Comparison of ENCODE assay signal across 8 mouse cellular contexts in genomic region chr1:180888556-180889042, GRCm38 (mm10). TPM values are rescaled to one million over a fixed set of nuclear protein-coding genes. Genes with fewer than 3 reads are reported as not detected.
DNase-seq lines count a peak whose midpoint lies in the region; ATAC-seq and TF ChIP-seq lines count a peak whose summit lies in the region.

No protein-coding gene starts in this region.

- H3K4me3 ChIP-seq in gastrocnemius, adult 2 months: peak overlapping the region; percentile 57
- no peak overlapping the region for H3K4me3 ChIP-seq in hindbrain, embryonic 13.5 days
- no peak overlapping the region for H3K4me3 ChIP-seq in liver, embryonic 14.5 days (ENCODE audit: insufficient read depth in 1 of 2, low read depth in 2 of 2, low read length in 2 of 2)
- H3K4me3 ChIP-seq in neural tube, embryonic 15.5 days (replicated peaks): no peak overlapping the region

- DNase-seq in 3134 (ENCODE audit: extremely low read depth, insufficient read length, low spot score): peak; percentile 68
- peak; percentile 82 for DNase-seq in adrenal gland, adult 8-10 months
- peak; percentile 86 for DNase-seq in gastrocnemius, adult 2 months
- no peak for DNase-seq in liver, embryonic 14.5 days (ENCODE audit: low read depth in 3 of 3, low spot score in 3 of 3)
- no peak for DNase-seq in left cerebral cortex, adult 18-20 months (ENCODE audit: low spot score in 2 of 2)

- intact Hi-C loops in gastrocnemius, adult 2 months (cut with DNase I): no loop called here

- 6% methylated on average over 13 of the region's 13 CpGs for WGBS in hindbrain, embryonic 13.5 days
- 17% methylated on average over 13 of the region's 13 CpGs for WGBS in liver, embryonic 14.5 days (ENCODE audit: insufficient replicate concordance)
- WGBS in neural tube, embryonic 15.5 days: 2% methylated on average over 13 of the region's 13 CpGs

- peaks cover 20% of the 10 kb centered on the region for H3K27me3 ChIP-seq in hindbrain, embryonic 13.5 days
- H3K27me3 ChIP-seq in liver, embryonic 14.5 days (ENCODE audit: control insufficient read depth, insufficient read depth, low read length): peaks cover 8% of the 10 kb centered on the region
- H3K27me3 ChIP-seq in neural tube, embryonic 15.5 days (replicated peaks): peaks cover 10% of the 10 kb centered on the region

- no peak for TF ChIP-seq EP300 in liver, embryonic 14.5 days (IDR thresholded peaks at IDR 0.05; ENCODE audit: low read depth)

- TF ChIP-seq CTCF in gastrocnemius, adult 2 months (IDR thresholded peaks at IDR 0.05): no peak
- TF ChIP-seq CTCF in liver, embryonic 14.5 days (IDR thresholded peaks at IDR 0.05; ENCODE audit: low read depth): no peak

- no peaks in the 10 kb centered on the region for H3K36me3 ChIP-seq in hindbrain, embryonic 13.5 days
- no peaks in the 10 kb centered on the region for H3K36me3 ChIP-seq in liver, embryonic 14.5 days (replicated peaks; ENCODE audit: control insufficient read depth, insufficient read depth, low read depth)
- no peaks in the 10 kb centered on the region for H3K36me3 ChIP-seq in neural tube, embryonic 15.5 days

- H3K9ac ChIP-seq in hindbrain, embryonic 13.5 days: peak overlapping the region; percentile 29; the same call in 1 of the 2 replicates
- H3K9ac ChIP-seq in liver, embryonic 14.5 days (replicated peaks): no peak overlapping the region
- no peak overlapping the region for H3K9ac ChIP-seq in neural tube, embryonic 15.5 days (replicated peaks)

- H3K4me2 ChIP-seq in hindbrain, embryonic 13.5 days: 0 out of 2 replicates have a peak overlapping the region, but pooled peaks have one; percentile 19
- no peak overlapping the region; the same call in 1 of the 2 replicates for H3K4me2 ChIP-seq in liver, embryonic 14.5 days (ENCODE audit: low read depth)
- H3K4me2 ChIP-seq in neural tube, embryonic 15.5 days: peak overlapping the region; percentile 20

- peaks cover 20% of the 10 kb centered on the region for H3K4me1 ChIP-seq in hindbrain, embryonic 13.5 days (replicated peaks)
- H3K4me1 ChIP-seq in liver, embryonic 14.5 days (replicated peaks; ENCODE audit: control insufficient read depth in 2 of 2, insufficient read depth in 2 of 2, low read length in 1 of 2): peaks cover 0 to 20% of the 10 kb centered on the region in 2 experiments; a peak in 2 of 4 replicates
- H3K4me1 ChIP-seq in neural tube, embryonic 15.5 days: peaks cover 11% of the 10 kb centered on the region

- peak overlapping the region; percentile 67 for H3K27ac ChIP-seq in gastrocnemius, adult 2 months
- H3K27ac ChIP-seq in hindbrain, embryonic 13.5 days: no peak overlapping the region
- H3K27ac ChIP-seq in liver, embryonic 14.5 days: no peak overlapping the region
- no peak overlapping the region for H3K27ac ChIP-seq in neural tube, embryonic 15.5 days (replicated peaks)

- ATAC-seq in hindbrain, embryonic 13.5 days (ENCODE audit: low FRiP score): no peak
- peak; percentile 32; the same call in 1 of the 2 replicates for ATAC-seq in liver, embryonic 14.5 days (ENCODE audit: insufficient read depth)
- ATAC-seq in neural tube, embryonic 15.5 days (ENCODE audit: low FRiP score): no peak
- ATAC-seq in cerebellum, adult (ENCODE audit: insufficient number of reproducible peaks, low FRiP score, low TSS enrichment): no peak

- H3K9me3 ChIP-seq in hindbrain, embryonic 13.5 days: no peaks in the 10 kb centered on the region
- no peaks in the 10 kb centered on the region for H3K9me3 ChIP-seq in liver, embryonic 14.5 days (ENCODE audit: control insufficient read depth, low read length)
- no peaks in the 10 kb centered on the region for H3K9me3 ChIP-seq in neural tube, embryonic 15.5 days (replicated peaks)

RNA-seq across cellular contexts. Expression of gene Lefty2, which starts 4.3 kb away (rescaled TPM):
- total RNA-seq in adrenal gland, adult 8-10 months (2022): 1 to 10 TPM; 1.1 to 3.0 (median 1.4) TPM
- not detected for total RNA-seq in gastrocnemius, adult 2 months (2021)
- 0.26 and 0.63 TPM in 2 replicates for polyA plus RNA-seq in hindbrain, embryonic 13.5 days (2015; fragmentation: Nextera tagmentation; extraction: Ambion mirVana)
- polyA plus RNA-seq in liver, embryonic 14.5 days (2012; rRNA removed): not detected in 2 replicates
- polyA plus RNA-seq in liver, embryonic 14.5 days (2014; fragmentation: Nextera tagmentation; extraction: Ambion mirVana): not detected in 2 replicates
- polyA plus RNA-seq in neural tube, embryonic 15.5 days (2015; fragmentation: Nextera tagmentation; extraction: Ambion mirVana): 1.9 and 3.0 TPM in 2 replicates
- under 1 TPM; 0.21 to 0.33 TPM for total RNA-seq in left cerebral cortex, adult 18-20 months (2021)

RNA-seq across cellular contexts. Expression of gene Pycr2, which starts 15.5 kb away (rescaled TPM):
- total RNA-seq in adrenal gland, adult 8-10 months (2022): 10 to 100 TPM; 46.5 to 54.7 (median 50.7) TPM
- 10 to 100 TPM; 10.3 to 11.7 TPM for total RNA-seq in gastrocnemius, adult 2 months (2021)
- polyA plus RNA-seq in hindbrain, embryonic 13.5 days (2015; fragmentation: Nextera tagmentation; extraction: Ambion mirVana): 74.1 and 78.7 TPM in 2 replicates
- 47.9 and 52.0 TPM in 2 replicates for polyA plus RNA-seq in liver, embryonic 14.5 days (2012; rRNA removed)
- polyA plus RNA-seq in liver, embryonic 14.5 days (2014; fragmentation: Nextera tagmentation; extraction: Ambion mirVana): 84.6 and 94.7 TPM in 2 replicates
- polyA plus RNA-seq in neural tube, embryonic 15.5 days (2015; fragmentation: Nextera tagmentation; extraction: Ambion mirVana): 73.7 and 80.6 TPM in 2 replicates
- 10 to 100 TPM; 28.9 to 29.4 TPM for total RNA-seq in left cerebral cortex, adult 18-20 months (2021)

RNA-seq across cellular contexts. Expression of gene Sde2, which starts 37.7 kb away (rescaled TPM):
- total RNA-seq in adrenal gland, adult 8-10 months (2022): 10 to 100 TPM; 21.8 to 30.1 (median 25.7) TPM
- 1 to 10 TPM; 7.4 to 7.8 TPM for total RNA-seq in gastrocnemius, adult 2 months (2021)
- polyA plus RNA-seq in hindbrain, embryonic 13.5 days (2015; fragmentation: Nextera tagmentation; extraction: Ambion mirVana): 29.6 and 31.6 TPM in 2 replicates
- 11.5 and 15.5 TPM in 2 replicates for polyA plus RNA-seq in liver, embryonic 14.5 days (2012; rRNA removed)
- polyA plus RNA-seq in liver, embryonic 14.5 days (2014; fragmentation: Nextera tagmentation; extraction: Ambion mirVana): 15.8 and 18.0 TPM in 2 replicates
- 28.0 and 30.8 TPM in 2 replicates for polyA plus RNA-seq in neural tube, embryonic 15.5 days (2015; fragmentation: Nextera tagmentation; extraction: Ambion mirVana)
- total RNA-seq in left cerebral cortex, adult 18-20 months (2021): 10 to 100 TPM; 20.9 to 25.7 TPM

RNA-seq across cellular contexts. Expression of gene Lefty1, which starts 46.2 kb away (rescaled TPM):
- total RNA-seq in adrenal gland, adult 8-10 months (2022): 10 to 100 TPM in 3 of 4 experiments, 1 to 10 TPM in 1; 5.8 to 22.3 (median 14.0) TPM
- under 1 TPM; 0.22 to 0.33 TPM for total RNA-seq in gastrocnemius, adult 2 months (2021)
- 0.23 and 0.58 TPM in 2 replicates for polyA plus RNA-seq in hindbrain, embryonic 13.5 days (2015; fragmentation: Nextera tagmentation; extraction: Ambion mirVana)
- 9.2 and 9.5 TPM in 2 replicates for polyA plus RNA-seq in liver, embryonic 14.5 days (2012; rRNA removed)
- 4.9 and 5.6 TPM in 2 replicates for polyA plus RNA-seq in liver, embryonic 14.5 days (2014; fragmentation: Nextera tagmentation; extraction: Ambion mirVana)
- 0.22 and 0.23 TPM in 2 replicates for polyA plus RNA-seq in neural tube, embryonic 15.5 days (2015; fragmentation: Nextera tagmentation; extraction: Ambion mirVana)
- total RNA-seq in left cerebral cortex, adult 18-20 months (2021): under 1 TPM; 0.21 to 0.91 TPM

RNA-seq across cellular contexts. Expression of gene Tmem63a, which starts 53.5 kb away (rescaled TPM):
- total RNA-seq in adrenal gland, adult 8-10 months (2022): 10 to 100 TPM; 79.6 to 95.9 (median 87.5) TPM
- total RNA-seq in gastrocnemius, adult 2 months (2021): 10 to 100 TPM; 13.9 to 14.5 TPM
- polyA plus RNA-seq in hindbrain, embryonic 13.5 days (2015; fragmentation: Nextera tagmentation; extraction: Ambion mirVana): 1.5 and 1.8 TPM in 2 replicates
- 6.8 and 7.2 TPM in 2 replicates for polyA plus RNA-seq in liver, embryonic 14.5 days (2012; rRNA removed)
- polyA plus RNA-seq in liver, embryonic 14.5 days (2014; fragmentation: Nextera tagmentation; extraction: Ambion mirVana): 4.3 and 4.6 TPM in 2 replicates
- polyA plus RNA-seq in neural tube, embryonic 15.5 days (2015; fragmentation: Nextera tagmentation; extraction: Ambion mirVana): 2.5 and 5.4 TPM in 2 replicates
- total RNA-seq in left cerebral cortex, adult 18-20 months (2021): 10 to 100 TPM; 15.5 to 19.4 TPM

Comparison
In these comparisons a context has a peak if more than half of its experiments do, and no peak if none do; other contexts are left out.
1. DNase-seq: peak in 3134 (single experiment), adrenal gland, adult 8-10 months (single experiment) and gastrocnemius, adult 2 months (single experiment); none in liver, embryonic 14.5 days (0 of 3) and left cerebral cortex, adult 18-20 months (0 of 2).